Mouse (Mus musculus) c-Kit-positive CD71-positive TER-119-positive erythroid progenitor cells, embryonic 14.5 days (primary cell): ENCODE results near the gene Wdr81.
"Not testable (repeated sequence)": the region's sequence is repeated elsewhere in the genome, so short reads cannot be mapped to it uniquely, and the experiment has no call there.

Source experiments
- DNase-seq: peaks from one replicate; pipeline ENCODE4 v3.0.0-alpha.2; 2013; ENCODE audit warnings: low spot score

Gene Wdr81

GRCm38 (mm10) chr11:75460844-75461742 lies 6.6 kb upstream of the Wdr81 start, which contains the start of gene Tlcd2:
Gene Tlcd2 (plus strand): TSS chr11:75461715.
- DNase-seq = peak; percentile 100

- DNase-seq = peak; percentile 95
Observed at GRCm38 (mm10) chr11:75460103-75460843, 5.8 kb upstream of the Wdr81 start.

- no peak for DNase-seq
Observed at GRCm38 (mm10) chr11:75459751-75460102, 5.2 kb upstream of the Wdr81 start.

GRCm38 (mm10) chr11:75459141-75459711 lies 4.7 kb upstream of the Wdr81 start:
- no peak for DNase-seq

- DNase-seq = no peak
Observed at GRCm38 (mm10) chr11:75458628-75459041, 4.1 kb upstream of the Wdr81 start.

GRCm38 (mm10) chr11:75458169-75458568 lies 3.7 kb upstream of the Wdr81 start:
- DNase-seq = peak; percentile 71

GRCm38 (mm10) chr11:75456440-75456871 lies 1.9 kb upstream of the Wdr81 start:
- DNase-seq = no peak

- not testable (repeated sequence) for DNase-seq
Observed at GRCm38 (mm10) chr11:75455971-75456370, 1.5 kb upstream of the Wdr81 start.

GRCm38 (mm10) chr11:75455041-75455736 lies 672 bp upstream of the Wdr81 start:
- DNase-seq = no peak

- no peak for DNase-seq
Observed at GRCm38 (mm10) chr11:75452812-75453557, 1.5 kb downstream of the Wdr81 start.

GRCm38 (mm10) chr11:75452081-75452480 lies 2.4 kb downstream of the Wdr81 start:
- no peak for DNase-seq

GRCm38 (mm10) chr11:75450936-75451335 lies 3.6 kb downstream of the Wdr81 start:
- no peak for DNase-seq

- DNase-seq = peak; percentile 82
Observed at GRCm38 (mm10) chr11:75450304-75450908, 4.1 kb downstream of the Wdr81 start.

GRCm38 (mm10) chr11:75449695-75450094 lies 4.8 kb downstream of the Wdr81 start:
- DNase-seq = peak; percentile 87

- no peak for DNase-seq
Observed at GRCm38 (mm10) chr11:75448575-75448974, 5.9 kb downstream of the Wdr81 start.

- no peak for DNase-seq
Observed at GRCm38 (mm10) chr11:75443711-75444110, 10.8 kb downstream of the Wdr81 start.

- no peak for DNase-seq
Observed at GRCm38 (mm10) chr11:75441601-75442000, 12.9 kb downstream of the Wdr81 start.

- DNase-seq = no peak
Observed at GRCm38 (mm10) chr11:75441034-75441433, 13.5 kb downstream of the Wdr81 start.

- no peak for DNase-seq
Observed at GRCm38 (mm10) chr11:75439951-75440350, 14.6 kb downstream of the Wdr81 start.

- no peak for DNase-seq
Observed at GRCm38 (mm10) chr11:75439363-75439762, 15.2 kb downstream of the Wdr81 start, which contains the start of gene Serpinf2. Gene Serpinf2 (minus strand): TSS chr11:75439591.

- no peak for DNase-seq
Observed at GRCm38 (mm10) chr11:75438804-75439203, 15.7 kb downstream of the Wdr81 start.
